Mouse (Mus musculus) forebrain, embryonic 13.5 days (tissue): ENCODE data around the gene Nrbp1. TPM values are rescaled to one million over a fixed set of nuclear protein-coding genes. Genes with fewer than 3 reads are reported as not detected.
A peak's percentile ranks its signal among the peaks of the same experiment; 100 is the strongest.

Experiments
- ATAC-seq: fragments of 200-750 bp; cut with Nextera tagmentation; 2 replicates; pipeline ENCODE4 v1.8.0; 2017
- H3K27ac ChIP-seq: fragments of 300-500 bp; sonication (generic); 2 replicates; pipeline ENCODE4 v1.5.1; 2015; ENCODE audit warnings: inconsistent platforms, mild to moderate bottlenecking, moderate library complexity
- H3K27me3 ChIP-seq: fragments of 300-500 bp; sonication (generic); 2 replicates; pipeline ENCODE4 v1.6.1; 2015; ENCODE audit warnings: mild to moderate bottlenecking, inconsistent platforms
- H3K36me3 ChIP-seq: fragments of 300-500 bp; sonication (generic); 2 replicates; pipeline ENCODE4 v1.6.1; 2015; ENCODE audit warnings: mild to moderate bottlenecking, inconsistent platforms; ENCODE audit not compliant: poor library complexity, severe bottlenecking
- H3K4me1 ChIP-seq: fragments of 300-500 bp; sonication (generic); 2 replicates; pipeline ENCODE4 v1.6.1; 2015; ENCODE audit warnings: inconsistent platforms
- H3K4me2 ChIP-seq: fragments of 300-500 bp; sonication (generic); 2 replicates; pipeline ENCODE4 v1.6.1; 2015; ENCODE audit warnings: inconsistent platforms, mild to moderate bottlenecking, moderate library complexity
- H3K4me3 ChIP-seq: fragments of 300-500 bp; sonication (generic); 2 replicates; pipeline ENCODE4 v1.5.1; 2015; ENCODE audit warnings: mild to moderate bottlenecking, inconsistent platforms
- H3K9ac ChIP-seq: fragments of 300-500 bp; sonication (generic); 2 replicates; pipeline ENCODE4 v1.6.1; 2015; ENCODE audit warnings: mild to moderate bottlenecking, inconsistent platforms
- H3K9me3 ChIP-seq: fragments of 300-500 bp; sonication (generic); replicated peaks from 2 replicates; pipeline ENCODE4 v1.6.1; 2016; ENCODE audit warnings: inconsistent platforms
- WGBS: fragments of 180-500 bp; shearing (Covaris S2); methylation state at CpG from one replicate; pipeline ENCODE4 v1.1.7; 2015; 5-methylcytosine and 5-hydroxymethylcytosine counted together
- polyA plus RNA-seq: library from polyadenylated mRNA; unstranded; fragments of >200 nt; fragmentation: Nextera tagmentation; extraction: Ambion mirVana; gene quantifications from 2 replicates; pipeline ENCODE4 v1.2.1, GENCODE M21; 2015

The Nrbp1 gene
- polyA plus RNA-seq, 1 experiment from 2014 or later = 137 TPM

DNA sequence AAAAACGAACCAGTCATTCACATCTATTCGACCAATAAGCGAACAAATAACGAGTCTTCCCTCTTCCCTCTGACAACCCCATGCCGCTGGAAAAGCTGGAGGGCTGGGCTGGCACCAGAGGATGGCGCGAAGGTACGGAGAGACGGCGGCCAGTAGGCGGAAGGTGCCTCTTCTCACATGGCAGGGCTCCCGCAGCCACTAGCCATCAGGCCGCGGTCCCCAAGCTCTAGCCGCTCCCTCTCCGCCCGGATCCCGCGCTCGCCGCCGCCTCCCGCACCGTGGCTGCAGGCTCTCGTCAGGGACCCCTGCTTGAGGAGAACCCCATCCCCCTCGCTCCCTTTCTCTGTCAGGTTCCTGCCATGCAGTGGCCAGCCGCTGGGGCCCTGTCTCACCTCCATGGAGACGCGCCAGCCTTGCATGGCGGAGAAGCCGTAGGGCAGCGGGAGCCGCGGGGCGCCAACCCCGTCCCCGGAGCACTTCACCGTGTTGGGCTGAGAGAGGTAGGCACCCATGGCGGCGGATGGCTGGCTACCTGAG, 20.7 kb upstream of the Nrbp1 start:
- peak overlapping the region; percentile 79 for H3K4me2 ChIP-seq
- H3K9ac ChIP-seq = peak overlapping the region; percentile 92
- H3K27me3 ChIP-seq = no peaks in the 10 kb centered on the region
- H3K4me1 ChIP-seq = peaks cover 18% of the 10 kb centered on the region
- under 1% methylated on average over 40 of the region's 40 CpGs for WGBS
- peak overlapping the region; percentile 90 for H3K4me3 ChIP-seq
- peak; percentile 77 for ATAC-seq
- peak overlapping the region; percentile 87 for H3K27ac ChIP-seq
- no peaks in the 10 kb centered on the region for H3K36me3 ChIP-seq
- H3K9me3 ChIP-seq = no peaks in the 10 kb centered on the region

DNA sequence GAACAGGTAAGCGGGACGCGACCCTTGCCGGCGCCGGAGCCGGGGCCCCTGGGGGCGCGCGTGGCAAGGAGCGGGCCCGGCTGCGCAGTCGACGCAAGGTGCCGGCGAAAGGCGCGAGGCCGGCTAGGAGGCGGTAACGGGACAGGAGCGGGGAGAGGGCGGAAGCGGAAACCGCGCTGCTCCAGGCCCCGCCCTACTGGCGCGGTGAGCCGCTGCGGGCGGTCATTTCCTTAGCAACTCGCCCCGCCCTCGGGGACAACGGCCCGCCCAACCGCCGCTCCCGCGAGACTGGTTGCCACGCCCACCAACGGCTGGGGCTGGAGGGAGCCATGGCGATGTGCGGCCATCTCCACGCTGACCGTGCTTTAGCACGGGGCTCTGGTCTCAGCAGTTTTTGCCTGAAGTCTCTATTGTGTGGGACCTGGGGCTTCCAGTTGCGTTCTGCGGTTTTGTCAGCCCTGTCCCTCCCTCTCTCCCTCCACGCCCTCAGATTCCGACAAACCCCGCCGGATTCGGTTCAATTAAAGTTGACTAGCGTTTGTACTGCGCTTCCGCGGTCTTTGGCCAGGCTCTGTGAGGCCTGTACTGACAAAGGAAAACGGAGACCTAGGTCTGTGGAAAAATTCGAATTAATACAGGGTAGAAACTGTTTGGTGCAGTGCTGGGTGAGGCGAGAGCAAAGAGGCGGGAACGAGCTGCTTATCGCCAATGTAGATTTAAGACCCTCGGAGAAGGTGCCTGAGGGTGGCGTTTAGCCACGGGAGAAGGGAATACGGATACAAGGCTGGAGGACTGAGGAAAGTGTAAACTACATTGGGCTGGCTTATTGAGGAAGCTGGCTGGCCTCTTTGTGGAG, 20.0 kb upstream of the Nrbp1 start, which contains the start of gene Ppm1g:
TSS of gene Ppm1g (minus strand) at position 240 of the 856 bp plus-strand sequence.
- H3K9ac ChIP-seq = peak within 1 kb of the TSS; percentile 92
- H3K4me3 ChIP-seq = peak within 1 kb of the TSS; percentile 90
- ATAC-seq = peak; percentile 96
- H3K4me2 ChIP-seq = peak within 1 kb of the TSS; percentile 79
- peak within 1 kb of the TSS; percentile 87 for H3K27ac ChIP-seq
- under 1% methylated on average over 70 of the region's 70 CpGs for WGBS
- peaks cover 18% of the 10 kb centered on the region for H3K4me1 ChIP-seq
- H3K36me3 ChIP-seq = no peaks in the 10 kb centered on the region
- no peaks in the 10 kb centered on the region for H3K9me3 ChIP-seq
- no peaks in the 10 kb centered on the region for H3K27me3 ChIP-seq

GRCm38 (mm10) chr5:31221304-31221945, 19.2 kb upstream of the Nrbp1 start:
- H3K36me3 ChIP-seq = no peaks in the 10 kb centered on the region
- peak overlapping the region; percentile 90 for H3K4me3 ChIP-seq
- ATAC-seq = no peak; the same call in 1 of the 2 replicates
- peak overlapping the region; percentile 79 for H3K4me2 ChIP-seq
- no peaks in the 10 kb centered on the region for H3K9me3 ChIP-seq
- 10% methylated on average over 11 of the region's 11 CpGs for WGBS
- H3K9ac ChIP-seq = peak overlapping the region; percentile 92
- peaks cover 18% of the 10 kb centered on the region for H3K4me1 ChIP-seq
- H3K27ac ChIP-seq = peak overlapping the region; percentile 87
- H3K27me3 ChIP-seq = no peaks in the 10 kb centered on the region

DNA sequence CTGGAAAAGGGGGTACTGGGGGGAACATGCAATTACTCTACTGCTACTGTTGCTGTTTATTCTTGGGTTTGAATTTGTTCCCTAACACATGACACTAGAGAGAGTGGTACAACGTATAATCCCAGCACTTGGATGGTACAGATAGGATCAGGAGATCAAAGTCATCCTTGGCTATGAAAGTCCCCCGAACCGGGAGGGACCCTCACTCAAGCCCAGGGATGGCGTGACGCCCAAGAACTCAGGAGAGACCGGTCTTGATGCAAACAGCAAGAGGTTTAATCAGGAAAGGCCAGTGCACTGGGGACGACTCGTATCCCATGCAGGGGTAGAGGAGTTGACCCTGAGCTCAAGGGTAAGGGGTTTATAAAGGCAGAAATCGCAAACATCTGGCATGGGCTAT, 18.0 kb upstream of the Nrbp1 start:
- H3K9ac ChIP-seq = no peak overlapping the region
- H3K36me3 ChIP-seq = no peaks in the 10 kb centered on the region
- H3K4me1 ChIP-seq = peaks cover 14% of the 10 kb centered on the region
- H3K27ac ChIP-seq = no peak overlapping the region
- no peaks in the 10 kb centered on the region for H3K27me3 ChIP-seq
- H3K4me2 ChIP-seq = no peak overlapping the region
- 96% methylated on average over 9 of the region's 9 CpGs for WGBS
- no peak overlapping the region for H3K4me3 ChIP-seq
- no peaks in the 10 kb centered on the region for H3K9me3 ChIP-seq
- ATAC-seq = no peak

DNA sequence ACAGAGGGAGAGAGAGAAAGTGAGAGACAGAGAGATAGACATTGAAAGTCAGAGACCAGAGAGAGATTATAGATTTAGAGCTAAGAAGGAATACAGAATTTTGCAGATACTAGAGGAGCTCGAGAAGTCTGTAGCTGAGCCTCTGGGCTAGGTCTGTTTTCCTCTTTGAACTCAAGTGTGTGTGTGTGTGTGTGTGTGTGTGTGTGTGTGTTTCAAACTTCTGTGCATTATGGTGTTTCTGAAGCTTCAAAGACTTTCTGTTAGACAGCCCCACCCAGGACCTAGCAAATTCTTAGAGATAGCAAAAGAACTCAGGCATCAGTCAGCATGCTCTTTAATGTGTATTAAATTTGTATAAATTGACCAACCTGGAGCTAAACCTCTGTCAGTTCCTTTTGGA, 14.0 kb upstream of the Nrbp1 start:
- 67% methylated on average over 1 of the region's 1 CpGs for WGBS
- no peak overlapping the region for H3K9ac ChIP-seq
- no peak overlapping the region for H3K4me3 ChIP-seq
- H3K4me1 ChIP-seq = no peaks in the 10 kb centered on the region
- no peak for ATAC-seq
- no peaks in the 10 kb centered on the region for H3K27me3 ChIP-seq
- no peak overlapping the region for H3K27ac ChIP-seq
- no peaks in the 10 kb centered on the region for H3K9me3 ChIP-seq
- H3K36me3 ChIP-seq = no peaks in the 10 kb centered on the region
- no peak overlapping the region for H3K4me2 ChIP-seq

GRCm38 (mm10) chr5:31241522-31242034, 914 bp downstream of the Nrbp1 start:
- no peak for ATAC-seq
- H3K36me3 ChIP-seq = peaks cover 30% of the 10 kb centered on the region
- no peaks in the 10 kb centered on the region for H3K27me3 ChIP-seq
- peak overlapping the region; percentile 89 for H3K4me2 ChIP-seq
- H3K4me1 ChIP-seq = peaks cover 16% of the 10 kb centered on the region
- 0% methylated on average over 13 of the region's 13 CpGs for WGBS
- peak overlapping the region; percentile 92 for H3K4me3 ChIP-seq
- peak overlapping the region; percentile 94 for H3K9ac ChIP-seq
- H3K9me3 ChIP-seq = 0 out of 2 replicates have a peak, but pooled peaks cover under 1% of the 10 kb centered on the region
- peak overlapping the region; percentile 95 for H3K27ac ChIP-seq

DNA sequence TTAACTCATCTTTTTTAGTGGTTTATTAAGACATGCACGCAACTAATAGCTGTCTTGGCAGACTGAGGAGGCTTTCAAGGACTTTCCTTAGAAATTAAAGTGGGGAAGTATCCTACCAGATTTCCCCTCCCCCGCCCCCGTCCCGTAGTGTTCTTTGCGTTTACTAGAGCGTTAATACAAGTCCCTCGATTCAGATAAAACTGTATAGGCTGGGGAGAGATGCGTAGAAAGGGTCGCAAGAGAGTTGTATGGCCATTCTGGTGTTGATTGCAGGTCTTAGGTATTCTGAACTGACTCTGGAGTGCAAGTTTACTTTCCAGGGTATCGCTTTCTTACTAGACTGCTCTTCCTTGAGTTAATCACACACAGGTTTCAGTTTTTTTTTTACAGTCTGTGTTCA, 1.5 kb downstream of the Nrbp1 start:
- Histone ChIP-seq H3K36me3 (peaks cover 36% of the 10 kb centered on the region), H3K4me3 (peak overlapping the region; percentile 92), H3K27ac (no peak overlapping the region), H3K9me3 (no peaks in the 10 kb centered on the region), H3K4me2 (peak overlapping the region; percentile 89), H3K9ac (peak overlapping the region; percentile 94), H3K27me3 (no peaks in the 10 kb centered on the region), H3K4me1 (peaks cover 16% of the 10 kb centered on the region)
- WGBS = 16% methylated on average over 10 of the region's 10 CpGs
- ATAC-seq = no peak

GRCm38 (mm10) chr5:31250716-31251115, 10.1 kb downstream of the Nrbp1 start:
- WGBS = 56% methylated on average over 4 of the region's 4 CpGs
- peak; percentile 52; the same call in 1 of the 2 replicates for ATAC-seq
- no peak overlapping the region for H3K27ac ChIP-seq
- peak overlapping the region; percentile 47; the same call in 1 of the 2 replicates for H3K9ac ChIP-seq
- H3K4me3 ChIP-seq = no peak overlapping the region
- H3K9me3 ChIP-seq = no peaks in the 10 kb centered on the region
- H3K27me3 ChIP-seq = no peaks in the 10 kb centered on the region
- H3K36me3 ChIP-seq = peaks cover 98% of the 10 kb centered on the region
- H3K4me1 ChIP-seq = peaks cover 13% of the 10 kb centered on the region
- no peak overlapping the region for H3K4me2 ChIP-seq

GRCm38 (mm10) chr5:31251541-31252101, 11.0 kb downstream of the Nrbp1 start, which contains the start of gene Krtcap3:
TSS of gene Krtcap3 (plus strand) at chr5:31251691.
- Histone ChIP-seq H3K27me3 (no peaks in the 10 kb centered on the region), H3K27ac (no peak within 1 kb of the TSS), H3K4me2 (peak within 1 kb of the TSS; percentile 50), H3K4me3 (peak within 1 kb of the TSS; percentile 24), H3K4me1 (peaks cover 13% of the 10 kb centered on the region), H3K9ac (peak within 1 kb of the TSS; percentile 47), H3K36me3 (peaks cover 97% of the 10 kb centered on the region), H3K9me3 (no peaks in the 10 kb centered on the region)
- 9% methylated on average over 46 of the region's 47 CpGs for WGBS
- peak; percentile 63 for ATAC-seq

- H3K4me3 ChIP-seq = no peak overlapping the region
- peaks cover 94% of the 10 kb centered on the region for H3K36me3 ChIP-seq
- no peak overlapping the region for H3K9ac ChIP-seq
- H3K4me2 ChIP-seq = peak overlapping the region; percentile 50; the same call in 1 of the 2 replicates
- H3K27ac ChIP-seq = no peak overlapping the region
- 0 out of 2 replicates have a peak, but pooled peaks have one; percentile 7 for ATAC-seq
- no peaks in the 10 kb centered on the region for H3K27me3 ChIP-seq
- 41% methylated on average over 10 of the region's 10 CpGs for WGBS
- no peaks in the 10 kb centered on the region for H3K9me3 ChIP-seq
- peaks cover 13% of the 10 kb centered on the region for H3K4me1 ChIP-seq
These were observed 11.5 kb downstream of the Nrbp1 start for GRCm38 (mm10) chr5:31252151-31252550.

DNA sequence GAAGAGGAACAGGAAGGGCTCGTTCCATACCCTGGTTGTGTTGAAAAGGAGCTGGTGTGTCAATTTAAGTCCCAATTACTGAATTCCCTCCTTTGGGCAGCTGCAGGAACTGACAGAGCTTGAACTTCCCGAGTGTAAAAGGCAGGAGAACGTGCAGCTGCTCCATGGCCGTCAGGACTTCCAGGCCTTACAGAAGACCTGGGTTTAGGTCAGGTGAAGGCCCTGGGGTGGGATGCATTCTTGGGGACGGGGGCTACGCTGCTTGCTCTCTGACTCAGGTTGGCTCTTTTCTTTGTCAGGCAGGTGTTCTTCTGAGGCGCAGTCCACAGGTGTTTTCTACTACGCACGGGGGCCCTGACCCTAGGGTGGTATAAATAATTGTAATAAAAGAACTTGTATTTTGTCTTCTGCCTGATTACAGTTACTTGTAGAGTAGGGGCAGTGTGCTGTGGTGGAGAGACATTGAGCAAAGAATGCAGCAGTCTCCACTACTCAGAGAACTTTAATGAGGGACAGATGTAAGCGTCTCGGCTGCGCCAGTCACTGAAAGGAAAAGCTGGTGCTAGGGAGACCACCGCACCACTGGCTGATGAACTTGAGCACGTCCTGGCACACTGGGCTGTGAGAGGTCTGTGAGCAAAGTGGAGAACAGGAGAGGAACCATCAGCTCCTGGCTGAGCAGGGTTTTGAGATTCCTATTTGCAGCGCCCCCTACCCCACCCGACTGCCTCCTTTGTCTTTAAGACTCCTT, 12.3 kb downstream of the Nrbp1 start:
- no peak for ATAC-seq
- peaks cover 92% of the 10 kb centered on the region for H3K36me3 ChIP-seq
- no peak overlapping the region for H3K9ac ChIP-seq
- H3K4me2 ChIP-seq = no peak overlapping the region
- H3K27me3 ChIP-seq = no peaks in the 10 kb centered on the region
- no peak overlapping the region for H3K27ac ChIP-seq
- WGBS = 85% methylated on average over 16 of the region's 16 CpGs
- no peaks in the 10 kb centered on the region for H3K9me3 ChIP-seq
- peaks cover 13% of the 10 kb centered on the region for H3K4me1 ChIP-seq
- no peak overlapping the region for H3K4me3 ChIP-seq
